Mouse (Mus musculus): ENCODE measurements around the gene Ncbp3. TPM values are rescaled to one million over a fixed set of nuclear protein-coding genes. Genes with fewer than 3 reads are reported as not detected.
A peak's percentile ranks its signal among the peaks of the same experiment; 100 is the strongest.

Ncbp3 gene
- polyA plus RNA-seq, 1 experiment from 2014 or later = 11.5 TPM

- Histone ChIP-seq H3K36me3 (ENCODE audit: control insufficient read depth, insufficient read depth) (no peaks in the 10 kb centered on the region), H3K27ac (ENCODE audit: low read length) (no peak overlapping the region), H3K4me1 (ENCODE audit: control insufficient read depth, insufficient read depth, low read length) (peaks cover 14% of the 10 kb centered on the region), H3K4me2 (ENCODE audit: low read depth, low read length) (no peak overlapping the region), H3K9me3 (replicated peaks; ENCODE audit: control insufficient read depth, low read length) (no peaks in the 10 kb centered on the region), H3K4me3 (ENCODE audit: low read length) (no peak overlapping the region), H3K27me3 (ENCODE audit: control insufficient read depth, insufficient read depth, low read length) (peaks cover 12% of the 10 kb centered on the region), H3K9ac (ENCODE audit: low read length) (no peak overlapping the region)
- 72% methylated on average over 5 of the region's 5 CpGs for WGBS
- ATAC-seq (replicated peaks; ENCODE audit: extremely low read depth, insufficient read depth, low FRiP score) = no peak
These were observed 33.6 kb upstream of the Ncbp3 start for GRCm38 (mm10) chr11:73013981-73014380.

GRCm38 (mm10) chr11:73014831-73015344 lies 32.7 kb upstream of the Ncbp3 start:
- Histone ChIP-seq H3K4me3 (ENCODE audit: low read length) (no peak overlapping the region), H3K9ac (ENCODE audit: low read length) (no peak overlapping the region), H3K9me3 (replicated peaks; ENCODE audit: control insufficient read depth, low read length) (no peaks in the 10 kb centered on the region), H3K27me3 (ENCODE audit: control insufficient read depth, insufficient read depth, low read length) (peaks cover 11% of the 10 kb centered on the region), H3K4me1 (ENCODE audit: control insufficient read depth, insufficient read depth, low read length) (peaks cover 19% of the 10 kb centered on the region), H3K27ac (ENCODE audit: low read length) (no peak overlapping the region; the same call in 1 of the 2 replicates), H3K4me2 (ENCODE audit: low read depth, low read length) (no peak overlapping the region), H3K36me3 (ENCODE audit: control insufficient read depth, insufficient read depth) (no peaks in the 10 kb centered on the region)
- ATAC-seq (replicated peaks; ENCODE audit: extremely low read depth, insufficient read depth, low FRiP score) = no peak
- WGBS = 70% methylated on average over 4 of the region's 4 CpGs

- no peak overlapping the region for H3K9ac ChIP-seq (ENCODE audit: low read length)
These were observed 32.0 kb upstream of the Ncbp3 start for GRCm38 (mm10) chr11:73015391-73016102.

DNA sequence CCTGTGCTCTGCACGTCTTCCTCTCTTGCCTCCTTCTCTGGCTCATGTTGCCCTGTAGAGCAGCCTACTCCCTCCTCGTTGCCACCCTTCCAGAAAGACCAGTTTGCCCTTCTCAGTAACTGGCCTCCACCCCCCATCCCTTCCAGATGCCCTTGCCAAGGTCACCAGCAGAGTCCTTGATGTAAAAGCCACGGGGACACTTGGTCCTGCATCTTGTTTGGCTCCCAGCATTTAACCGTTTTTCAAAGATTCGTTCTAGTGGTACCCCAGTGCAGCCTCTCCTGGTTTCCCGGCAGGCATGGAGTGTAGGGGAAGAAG lies 31.5 kb upstream of the Ncbp3 start:
- no peaks in the 10 kb centered on the region for H3K36me3 ChIP-seq (ENCODE audit: control insufficient read depth, insufficient read depth)
- ATAC-seq (replicated peaks; ENCODE audit: extremely low read depth, insufficient read depth, low FRiP score) = no peak
- H3K4me1 ChIP-seq (ENCODE audit: control insufficient read depth, insufficient read depth, low read length) = peaks cover 19% of the 10 kb centered on the region
- H3K27ac ChIP-seq (ENCODE audit: low read length) = no peak overlapping the region
- H3K4me3 ChIP-seq (ENCODE audit: low read length) = no peak overlapping the region
- H3K27me3 ChIP-seq (ENCODE audit: control insufficient read depth, insufficient read depth, low read length) = peaks cover 20% of the 10 kb centered on the region
- H3K9ac ChIP-seq (ENCODE audit: low read length) = no peak overlapping the region
- WGBS = 63% methylated on average over 6 of the region's 6 CpGs
- H3K4me2 ChIP-seq (ENCODE audit: low read depth, low read length) = no peak overlapping the region
- no peaks in the 10 kb centered on the region for H3K9me3 ChIP-seq (replicated peaks; ENCODE audit: control insufficient read depth, low read length)

More at GRCm38 (mm10) chr11:73015391-73016102, 32.0 kb upstream of the Ncbp3 start:
- H3K4me3 ChIP-seq (ENCODE audit: low read length) = no peak overlapping the region
- peaks cover 15% of the 10 kb centered on the region for H3K27me3 ChIP-seq (ENCODE audit: control insufficient read depth, insufficient read depth, low read length)
- peaks cover 19% of the 10 kb centered on the region for H3K4me1 ChIP-seq (ENCODE audit: control insufficient read depth, insufficient read depth, low read length)
- H3K9me3 ChIP-seq (replicated peaks; ENCODE audit: control insufficient read depth, low read length) = no peaks in the 10 kb centered on the region
- no peaks in the 10 kb centered on the region for H3K36me3 ChIP-seq (ENCODE audit: control insufficient read depth, insufficient read depth)
- no peak for ATAC-seq (replicated peaks; ENCODE audit: extremely low read depth, insufficient read depth, low FRiP score)
- 54% methylated on average over 5 of the region's 5 CpGs for WGBS
- no peak overlapping the region for H3K4me2 ChIP-seq (ENCODE audit: low read depth, low read length)
- H3K27ac ChIP-seq (ENCODE audit: low read length) = no peak overlapping the region

DNA sequence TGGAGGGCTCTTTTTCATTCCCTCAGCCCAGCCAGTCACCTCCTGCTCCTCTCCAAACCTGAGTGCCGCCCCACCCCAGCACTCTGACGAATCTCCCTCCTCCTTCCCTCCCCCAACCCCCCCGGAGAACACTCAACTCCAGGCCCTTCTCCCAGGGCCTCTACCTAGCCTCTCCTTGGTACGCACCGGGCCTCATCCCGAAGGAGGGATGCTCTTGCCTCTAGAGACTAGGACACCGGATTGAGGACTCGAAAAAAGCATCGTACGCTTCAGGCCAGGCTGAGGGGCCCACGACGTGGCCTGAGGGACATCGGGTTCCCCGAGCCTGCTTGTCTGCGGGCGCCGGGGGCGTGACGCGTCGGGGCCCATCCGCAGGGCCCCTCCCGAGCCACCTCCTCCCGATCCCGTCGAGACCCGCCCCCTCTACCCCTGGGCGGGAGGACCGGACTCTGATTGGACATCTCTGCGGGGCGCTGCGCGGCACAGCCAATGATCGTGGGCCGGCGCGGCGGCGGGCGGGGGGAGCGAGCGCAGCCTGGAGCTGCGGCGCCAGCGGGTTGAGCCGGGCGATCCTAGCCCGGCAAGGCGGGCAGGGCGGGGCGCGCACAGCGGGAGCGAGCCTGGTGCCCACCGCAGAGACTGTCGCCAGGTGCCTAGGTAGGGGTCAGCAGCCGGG lies 29.0 kb upstream of the Ncbp3 start, which contains the start of gene Camkk1:
Gene Camkk1 (plus strand): TSS at position 538 of the 676 bp plus-strand sequence.
- Histone ChIP-seq H3K4me3 (ENCODE audit: low read length) (peak within 1 kb of the TSS; percentile 71), H3K27me3 (ENCODE audit: control insufficient read depth, insufficient read depth, low read length) (peaks cover 21% of the 10 kb centered on the region), H3K9ac (ENCODE audit: low read length) (peak within 1 kb of the TSS; percentile 70), H3K4me1 (ENCODE audit: control insufficient read depth, insufficient read depth, low read length) (peaks cover 19% of the 10 kb centered on the region), H3K36me3 (ENCODE audit: control insufficient read depth, insufficient read depth) (no peaks in the 10 kb centered on the region), H3K9me3 (replicated peaks; ENCODE audit: control insufficient read depth, low read length) (no peaks in the 10 kb centered on the region), H3K4me2 (ENCODE audit: low read depth, low read length) (peak within 1 kb of the TSS; percentile 99), H3K27ac (ENCODE audit: low read length) (no peak within 1 kb of the TSS)
- ATAC-seq (replicated peaks; ENCODE audit: extremely low read depth, insufficient read depth, low FRiP score) = peak; percentile 92
- WGBS = under 1% methylated on average over 57 of the region's 57 CpGs

GRCm38 (mm10) chr11:73019147-73019795 lies 28.3 kb upstream of the Ncbp3 start:
- peak; percentile 31 for ATAC-seq (replicated peaks; ENCODE audit: extremely low read depth, insufficient read depth, low FRiP score)
- Histone ChIP-seq H3K4me1 (ENCODE audit: control insufficient read depth, insufficient read depth, low read length) (peaks cover 25% of the 10 kb centered on the region), H3K36me3 (ENCODE audit: control insufficient read depth, insufficient read depth) (no peaks in the 10 kb centered on the region), H3K27me3 (ENCODE audit: control insufficient read depth, insufficient read depth, low read length) (peaks cover 21% of the 10 kb centered on the region), H3K9me3 (replicated peaks; ENCODE audit: control insufficient read depth, low read length) (no peaks in the 10 kb centered on the region), H3K4me3 (ENCODE audit: low read length) (peak overlapping the region; percentile 71), H3K27ac (ENCODE audit: low read length) (no peak overlapping the region), H3K9ac (ENCODE audit: low read length) (peak overlapping the region; percentile 70), H3K4me2 (ENCODE audit: low read depth, low read length) (peak overlapping the region; percentile 99)
- WGBS = under 1% methylated on average over 46 of the region's 46 CpGs

DNA sequence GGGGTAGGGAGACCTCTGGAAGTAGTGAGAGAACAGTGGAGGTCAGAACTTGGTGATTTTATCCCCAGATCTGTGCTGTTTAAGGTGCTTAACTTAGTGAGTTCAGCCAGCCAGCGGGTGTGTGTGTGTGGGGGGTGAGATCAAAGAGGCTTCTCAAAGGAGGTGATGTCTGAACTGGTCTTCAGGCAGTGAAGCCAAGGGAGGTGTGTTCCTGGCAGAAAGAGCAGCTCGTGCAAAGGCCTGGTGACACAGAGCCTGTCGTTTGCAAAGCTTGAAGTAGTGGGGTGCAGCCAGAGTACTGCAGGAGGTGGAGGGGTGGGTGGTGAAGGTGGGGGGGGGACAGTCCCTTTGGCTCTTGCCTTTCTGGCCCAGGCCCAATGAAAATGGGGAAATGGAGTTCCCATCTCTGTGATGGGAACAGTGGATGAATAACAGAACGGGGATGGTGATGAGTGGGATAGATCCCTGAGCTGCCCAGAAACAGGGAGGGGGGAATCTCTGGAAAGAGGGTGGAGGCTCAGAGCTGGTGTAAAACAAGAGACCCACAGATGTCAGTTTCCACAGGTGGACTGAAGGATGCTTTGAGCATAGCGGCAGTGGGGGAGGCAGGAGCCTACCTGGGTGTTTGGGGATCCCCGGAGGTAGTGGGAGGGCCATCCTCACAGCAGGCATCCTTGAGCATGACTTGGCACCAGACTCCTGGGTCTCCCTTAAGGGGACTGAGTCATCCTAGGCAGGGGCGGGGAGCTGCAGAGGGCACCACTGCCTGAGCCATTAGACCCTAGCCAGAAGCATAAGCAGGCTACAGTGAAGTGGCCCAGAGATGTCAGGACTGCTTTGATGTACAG lies 26.4 kb upstream of the Ncbp3 start:
- H3K27me3 ChIP-seq (ENCODE audit: control insufficient read depth, insufficient read depth, low read length) = peaks cover 21% of the 10 kb centered on the region
- H3K27ac ChIP-seq (ENCODE audit: low read length) = no peak overlapping the region
- H3K9me3 ChIP-seq (replicated peaks; ENCODE audit: control insufficient read depth, low read length) = no peaks in the 10 kb centered on the region
- H3K4me1 ChIP-seq (ENCODE audit: control insufficient read depth, insufficient read depth, low read length) = peaks cover 17% of the 10 kb centered on the region
- no peak overlapping the region for H3K4me3 ChIP-seq (ENCODE audit: low read length)
- H3K36me3 ChIP-seq (ENCODE audit: control insufficient read depth, insufficient read depth) = no peaks in the 10 kb centered on the region
- H3K9ac ChIP-seq (ENCODE audit: low read length) = no peak overlapping the region
- 63% methylated on average over 7 of the region's 7 CpGs for WGBS
- no peak for ATAC-seq (replicated peaks; ENCODE audit: extremely low read depth, insufficient read depth, low FRiP score)
- H3K4me2 ChIP-seq (ENCODE audit: low read depth, low read length) = no peak overlapping the region

DNA sequence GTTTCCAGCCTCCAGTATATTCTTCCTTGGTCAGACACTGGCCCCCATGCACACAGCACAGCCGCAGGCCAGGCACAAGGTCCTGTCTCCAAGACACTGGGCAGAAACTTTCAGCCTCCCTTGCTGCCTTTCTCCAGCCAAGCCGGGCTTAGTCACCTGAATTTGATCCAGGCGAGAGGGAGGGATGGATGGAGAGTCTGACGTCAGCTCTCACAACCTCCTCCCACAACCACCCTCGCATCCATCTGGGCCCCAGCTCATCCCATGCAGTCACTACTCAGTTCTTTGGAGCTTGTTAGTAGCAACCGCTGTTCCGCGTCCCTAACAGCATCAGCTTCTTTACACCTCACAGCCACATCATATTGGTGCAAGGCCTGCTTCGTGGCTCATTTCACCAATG lies 24.5 kb upstream of the Ncbp3 start:
- no peak overlapping the region for H3K27ac ChIP-seq (ENCODE audit: low read length)
- H3K36me3 ChIP-seq (ENCODE audit: control insufficient read depth, insufficient read depth) = no peaks in the 10 kb centered on the region
- no peak overlapping the region for H3K9ac ChIP-seq (ENCODE audit: low read length)
- 59% methylated on average over 9 of the region's 9 CpGs for WGBS
- no peak for ATAC-seq (replicated peaks; ENCODE audit: extremely low read depth, insufficient read depth, low FRiP score)
- H3K4me3 ChIP-seq (ENCODE audit: low read length) = no peak overlapping the region
- H3K9me3 ChIP-seq (replicated peaks; ENCODE audit: control insufficient read depth, low read length) = no peaks in the 10 kb centered on the region
- H3K4me2 ChIP-seq (ENCODE audit: low read depth, low read length) = no peak overlapping the region
- H3K4me1 ChIP-seq (ENCODE audit: control insufficient read depth, insufficient read depth, low read length) = peaks cover 22% of the 10 kb centered on the region
- peaks cover 18% of the 10 kb centered on the region for H3K27me3 ChIP-seq (ENCODE audit: control insufficient read depth, insufficient read depth, low read length)

Measured in heart, embryonic 16.5 days (tissue).